Mouse (Mus musculus) MEL (cell line): Measurements from ENCODE around the gene Gm42417.

Experiments used
- BHLHE40 ChIP-seq: IDR thresholded peaks from 2 replicates; pipeline ENCODE4 v1.6.1; 2012; ENCODE audit warnings: low read depth, mild to moderate bottlenecking, inconsistent platforms, low read length, improper control_type of control experiment, borderline replicate concordance
- CTCF ChIP-seq, 3 experiments: IDR thresholded peaks in 2 of 3; conservative IDR thresholded peaks in 1 of 3; 2 replicates each; pipeline ENCODE4 v1.5.1; 2011 to 2012; ENCODE audit warnings: low read length in 3 of 3, low read depth in 2 of 3, mild to moderate bottlenecking in 2 of 3, improper control_type of control experiment in 1 of 3, inconsistent platforms in 1 of 3, mixed read lengths in 1 of 3, moderate library complexity in 1 of 3; ENCODE audit not compliant: control insufficient read depth in 1 of 3, insufficient read depth in 1 of 3, poor library complexity in 1 of 3, severe bottlenecking in 1 of 3
- EP300 ChIP-seq, 2 experiments: IDR thresholded peaks; 2 replicates each; pipeline ENCODE4 v1.6.1; 2011; ENCODE audit warnings: improper control_type of control experiment in 2 of 2, low read length in 2 of 2, low read depth in 1 of 2, mild to moderate bottlenecking in 1 of 2
- POLR2AphosphoS5 ChIP-seq: IDR thresholded peaks from 2 replicates; pipeline ENCODE4 v1.6.1; 2012; ENCODE audit warnings: low read depth, borderline replicate concordance, mild to moderate bottlenecking, inconsistent platforms, low read length, moderate library complexity, mixed read lengths
- USF1 ChIP-seq: IDR thresholded peaks from 2 replicates; pipeline ENCODE4 v1.6.1; 2014; ENCODE audit warnings: low read depth, mild to moderate bottlenecking, inconsistent platforms, low read length, improper control_type of control experiment, moderate library complexity

DNA sequence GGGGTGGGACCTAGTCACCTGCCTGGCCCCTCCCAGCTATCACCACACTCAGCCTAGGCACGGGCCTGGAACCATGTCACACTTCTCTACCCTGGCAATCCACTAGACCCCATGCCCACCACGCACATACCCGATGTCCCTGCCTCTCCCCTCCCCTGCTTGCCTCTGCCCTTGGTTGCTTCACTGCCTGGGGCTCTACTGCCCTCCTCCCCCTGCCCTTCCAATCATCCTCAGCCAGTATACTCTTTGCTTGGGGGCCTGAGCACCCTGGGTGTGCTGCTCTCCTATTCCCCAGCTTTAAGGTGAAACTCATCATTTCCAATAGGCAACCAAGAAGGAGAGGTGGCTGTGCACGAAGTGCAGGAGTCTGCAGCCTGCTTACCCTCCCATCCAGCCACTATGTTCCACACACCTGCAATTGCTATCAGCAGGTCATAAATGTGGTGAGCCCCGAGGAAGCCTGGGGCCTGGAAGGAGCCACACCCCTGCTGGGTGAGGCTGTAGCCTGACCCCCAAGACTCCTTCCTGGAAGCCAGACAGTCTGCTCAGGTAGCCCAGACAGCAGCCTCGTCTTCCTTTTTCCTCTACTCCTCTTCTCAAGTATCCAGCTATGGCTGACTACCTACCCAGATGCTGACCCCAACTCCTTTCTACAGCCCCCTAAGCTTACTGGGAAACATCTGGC lies 37.9 kb upstream of the Gm42417 start:
- no peak for TF ChIP-seq EP300 (IDR thresholded peaks at IDR 0.05; ENCODE audit: low read depth in 1 of 2, low read length in 2 of 2)
- no peak for TF ChIP-seq CTCF (IDR thresholded peaks at IDR 0.05 in 2 of 3, conservative IDR thresholded peaks at IDR 0.05 in 1 of 3; ENCODE audit: control insufficient read depth in 1 of 3, insufficient read depth in 1 of 3, low read depth in 2 of 3, low read length in 3 of 3, poor library complexity in 1 of 3, severe bottlenecking in 1 of 3)
- no peak for TF ChIP-seq POLR2AphosphoS5
- no peak for TF ChIP-seq BHLHE40
- TF ChIP-seq USF1: no peak
